ENCODE assay signal across 8 mouse cellular contexts in the genomic region with DNA sequence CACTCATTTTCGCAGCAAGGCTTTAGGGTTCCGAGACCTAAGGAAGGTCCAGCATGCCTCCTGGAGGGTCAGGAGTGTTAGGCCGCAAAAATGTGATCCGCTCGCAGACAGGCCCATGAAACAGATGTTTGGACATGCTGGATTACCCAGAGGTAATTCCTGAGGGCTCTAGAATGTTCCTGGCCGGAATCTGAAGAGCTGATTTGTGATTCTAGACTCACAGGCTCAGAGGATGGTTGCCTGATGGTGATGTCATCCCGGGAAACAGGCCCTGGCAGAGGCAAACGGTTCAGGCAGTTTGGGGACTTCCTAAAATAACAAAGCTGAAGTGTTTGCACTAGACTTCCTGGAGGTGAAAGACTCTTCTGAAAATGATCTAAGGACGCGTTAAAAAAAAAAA. TPM values are rescaled to one million over a fixed set of nuclear protein-coding genes. Genes with fewer than 3 reads are reported as not detected.
A peak's percentile ranks its signal among the peaks of the same experiment; 100 is the strongest.
DNase-seq lines count a peak whose midpoint lies in the region; TF ChIP-seq lines count a peak whose summit lies in the region.

No protein-coding gene starts in this region.

- H3K27ac ChIP-seq in embryonic facial prominence, embryonic 10.5 days (replicated peaks): peak overlapping the region; percentile 60
- H3K27ac ChIP-seq in kidney, adult 2 months (ENCODE audit: insufficient read depth, low read depth, low read length): peak overlapping the region; percentile 85
- H3K27ac ChIP-seq in midbrain, embryonic 10.5 days (replicated peaks): peak overlapping the region; percentile 79

- no peak for TF ChIP-seq CTCF in kidney, adult 2 months (conservative IDR thresholded peaks at IDR 0.05; ENCODE audit: insufficient read depth, insufficient read length, low read depth, low read length)

- H3K4me3 ChIP-seq in embryonic facial prominence, embryonic 10.5 days: no peak overlapping the region
- no peak overlapping the region for H3K4me3 ChIP-seq in kidney, adult 2 months (ENCODE audit: insufficient read depth, low read depth, low read length)
- H3K4me3 ChIP-seq in midbrain, embryonic 10.5 days: no peak overlapping the region

- no peaks in the 10 kb centered on the region for H3K27me3 ChIP-seq in embryonic facial prominence, embryonic 10.5 days (replicated peaks; ENCODE audit: low read depth, poor library complexity, severe bottlenecking)
- no peaks in the 10 kb centered on the region for H3K27me3 ChIP-seq in kidney, adult 2 months (replicated peaks; ENCODE audit: control insufficient read depth, insufficient read depth, low read length)
- no peaks in the 10 kb centered on the region for H3K27me3 ChIP-seq in midbrain, embryonic 10.5 days (ENCODE audit: low read depth, poor library complexity, severe bottlenecking)

- WGBS in embryonic facial prominence, embryonic 10.5 days: 38% methylated on average over 10 of the region's 10 CpGs
- WGBS in kidney, adult 2 months: 37% methylated on average over 10 of the region's 10 CpGs
- 40% methylated on average over 10 of the region's 10 CpGs for WGBS in midbrain, embryonic 10.5 days

- TF ChIP-seq POLR2A in kidney, adult 2 months (IDR thresholded peaks at IDR 0.05; ENCODE audit: low read depth, low read length): no peak

- peaks cover 69% of the 10 kb centered on the region for H3K4me1 ChIP-seq in embryonic facial prominence, embryonic 10.5 days
- peaks cover 71% of the 10 kb centered on the region for H3K4me1 ChIP-seq in kidney, adult 2 months (ENCODE audit: control insufficient read depth, insufficient read depth, low read length)
- H3K4me1 ChIP-seq in midbrain, embryonic 10.5 days: peaks cover 83% of the 10 kb centered on the region

- no peaks in the 10 kb centered on the region; the same call in 1 of the 2 replicates for H3K36me3 ChIP-seq in embryonic facial prominence, embryonic 10.5 days (replicated peaks)
- H3K36me3 ChIP-seq in kidney, adult 2 months (ENCODE audit: control insufficient read depth, insufficient read depth, low read length): no peaks in the 10 kb centered on the region
- peaks cover 23% of the 10 kb centered on the region for H3K36me3 ChIP-seq in midbrain, embryonic 10.5 days

- H3K9me3 ChIP-seq in embryonic facial prominence, embryonic 10.5 days: no peaks in the 10 kb centered on the region
- no peaks in the 10 kb centered on the region for H3K9me3 ChIP-seq in midbrain, embryonic 10.5 days (replicated peaks)

- DNase-seq in layer of hippocampus, postnatal 10 days (ENCODE audit: low spot score in 2 of 2): peak; percentile 46 to 55
- DNase-seq in layer of hippocampus, postnatal 36 days: no peak
- DNase-seq in embryonic facial prominence, embryonic 10.5 days (ENCODE audit: low spot score): no peak
- DNase-seq in heart, adult 9 months (ENCODE audit: low spot score in 2 of 2): peak; percentile 91 to 94
- DNase-seq in kidney, adult 2 months: peak; percentile 74
- DNase-seq in midbrain, embryonic 10.5 days (ENCODE audit: low spot score): no peak
- no peak for DNase-seq in spleen, postnatal 14 days (ENCODE audit: low spot score in 2 of 2)
- no peak for DNase-seq in thymus, postnatal 10 days (ENCODE audit: low spot score in 2 of 2)

RNA-seq across cellular contexts. Expression of a gene that starts 50.7 kb away (rescaled TPM):
- total RNA-seq in layer of hippocampus, postnatal 10 days (2021): 100 to 1,000 TPM; 207 to 210 TPM
- 100 to 1,000 TPM; 235 to 247 TPM for total RNA-seq in layer of hippocampus, postnatal 36 days (2021)
- polyA plus RNA-seq in embryonic facial prominence, embryonic 10.5 days (2016; fragmentation: Nextera tagmentation; extraction: Ambion mirVana): 14.1 and 14.7 TPM in 2 replicates
- 65.1 and 65.2 TPM in 2 replicates for polyA plus RNA-seq in kidney, adult 2 months (2012; rRNA removed)
- polyA plus RNA-seq in midbrain, embryonic 10.5 days (2016; fragmentation: Nextera tagmentation; extraction: Ambion mirVana): 26.5 and 29.7 TPM in 2 replicates

Comparison
In these comparisons a context has a peak if more than half of its experiments do, and no peak if none do; other contexts are left out.
1. DNase-seq: peak in layer of hippocampus, postnatal 10 days (2 of 2), heart, adult 9 months (2 of 2) and kidney, adult 2 months (single experiment); none in layer of hippocampus, postnatal 36 days (0 of 2), embryonic facial prominence, embryonic 10.5 days (single experiment), midbrain, embryonic 10.5 days (single experiment), spleen, postnatal 14 days (0 of 2) and thymus, postnatal 10 days (0 of 2).
2. Peak in every context shown above with its lines, with median percentiles within 50 percentile points of each other: H3K27ac ChIP-seq.